Mouse (Mus musculus) CH12.LX (cell line): Measurements from ENCODE around the gene Rpl21. TPM values are rescaled to one million over a fixed set of nuclear protein-coding genes. Genes with fewer than 3 reads are reported as not detected.

ENCODE experiments used
- DNase-seq: peaks from one replicate; pipeline ENCODE4 v3.0.0-alpha.2; 2013; ENCODE audit errors: extremely low read depth
- H3K27ac ChIP-seq: 2 replicates; pipeline ENCODE4 v1.5.1; 2012; ENCODE audit warnings: low read depth, mild to moderate bottlenecking, control low read depth, moderate library complexity; ENCODE audit not compliant: insufficient read depth
- H3K27me3 ChIP-seq: replicated peaks from 2 replicates; pipeline ENCODE3; 2012; ENCODE audit warnings: inconsistent platforms
- H3K36me3 ChIP-seq, 2 experiments: replicated peaks in 1 of 2; 2 replicates each; pipeline versions ENCODE3 to v1.6.1; 2012; ENCODE audit warnings: inconsistent platforms in 1 of 2, low read length in 1 of 2, mild to moderate bottlenecking in 1 of 2, mixed read lengths in 1 of 2, moderate library complexity in 1 of 2; ENCODE audit not compliant: control insufficient read depth in 1 of 2, insufficient read depth in 1 of 2
- H3K4me1 ChIP-seq, 2 experiments: 2 replicates each; pipeline ENCODE4 v1.6.1; 2012; ENCODE audit warnings: inconsistent platforms in 1 of 2, moderate library complexity in 1 of 2; ENCODE audit not compliant: insufficient read depth in 2 of 2, control insufficient read depth in 1 of 2
- H3K4me2 ChIP-seq: 2 replicates; pipeline ENCODE4 v1.6.1; 2012; ENCODE audit warnings: low read depth, mild to moderate bottlenecking, control low read depth; ENCODE audit not compliant: poor library complexity, insufficient read depth, severe bottlenecking
- H3K4me3 ChIP-seq, 3 experiments: fragments of 150-350 bp in 1 of 3; sonication (generic) in 1 of 3; replicated peaks in 1 of 3; 2 replicates each; pipeline versions ENCODE3 to v1.5.1; 2011 to 2012; ENCODE audit warnings: low read depth in 2 of 3, low read length in 2 of 3, mild to moderate bottlenecking in 2 of 3, moderate library complexity in 2 of 3, control low read depth in 1 of 3, improper control_type of control experiment in 1 of 3, inconsistent platforms in 1 of 3, mixed read lengths in 1 of 3; ENCODE audit not compliant: poor library complexity in 1 of 3
- H3K79me2 ChIP-seq: replicated peaks from 2 replicates; pipeline ENCODE4 v1.6.1; 2012; ENCODE audit warnings: mild to moderate bottlenecking, moderate library complexity; ENCODE audit not compliant: control insufficient read depth, poor library complexity, insufficient read depth, severe bottlenecking; ENCODE audit errors: extremely low read depth
- H3K9ac ChIP-seq: 2 replicates; pipeline ENCODE4 v1.6.1; 2012; ENCODE audit warnings: low read depth, mild to moderate bottlenecking, control low read depth, moderate library complexity; ENCODE audit not compliant: insufficient read depth
- H3K9me3 ChIP-seq: replicated peaks from 2 replicates; pipeline ENCODE3; 2012; ENCODE audit warnings: low read length, inconsistent platforms, mixed read lengths
- BHLHE40 ChIP-seq: IDR thresholded peaks from 2 replicates; pipeline ENCODE4 v1.6.1; 2011; ENCODE audit warnings: mild to moderate bottlenecking, low read depth, low read length, improper control_type of control experiment
- CHD2 ChIP-seq: IDR thresholded peaks from 2 replicates; pipeline ENCODE4 v1.6.1; 2011; ENCODE audit warnings: low read length, improper control_type of control experiment
- CTCF ChIP-seq, 2 experiments: IDR thresholded peaks in 1 of 2; conservative IDR thresholded peaks in 1 of 2; 2 replicates each; pipeline ENCODE4 v1.5.1; 2011 to 2012; ENCODE audit warnings: low read depth in 2 of 2, low read length in 2 of 2, improper control_type of control experiment in 1 of 2, inconsistent platforms in 1 of 2, mild to moderate bottlenecking in 1 of 2, moderate library complexity in 1 of 2
- E2F4 ChIP-seq: IDR thresholded peaks from 2 replicates; pipeline ENCODE4 v1.6.1; 2011; ENCODE audit warnings: low read depth, low read length, improper control_type of control experiment; ENCODE audit not compliant: insufficient replicate concordance
- ELF1 ChIP-seq: IDR thresholded peaks from 2 replicates; pipeline ENCODE4 v1.6.1; 2014; ENCODE audit warnings: low read depth, mild to moderate bottlenecking, inconsistent platforms, low read length, improper control_type of control experiment
- EP300 ChIP-seq: IDR thresholded peaks from 2 replicates; pipeline ENCODE4 v1.6.1; 2011; ENCODE audit warnings: low read length, improper control_type of control experiment
- ETS1 ChIP-seq: conservative IDR thresholded peaks from 2 replicates; pipeline ENCODE4 v1.6.1; 2012; ENCODE audit warnings: low read depth, mild to moderate bottlenecking, inconsistent platforms, low read length, improper control_type of control experiment, moderate library complexity
- GABPA ChIP-seq: IDR thresholded peaks from 2 replicates; pipeline ENCODE4 v1.6.1; 2012; ENCODE audit warnings: low read depth, low read length, improper control_type of control experiment, inconsistent platforms; ENCODE audit not compliant: insufficient replicate concordance
- HCFC1 ChIP-seq: IDR thresholded peaks from 2 replicates; pipeline ENCODE4 v1.6.1; 2012; ENCODE audit warnings: low read depth, mild to moderate bottlenecking, inconsistent platforms, low read length, improper control_type of control experiment
- IRF4 ChIP-seq: IDR thresholded peaks from 2 replicates; pipeline ENCODE4 v1.6.1; 2014; ENCODE audit warnings: low read depth, mild to moderate bottlenecking, inconsistent platforms, low read length, improper control_type of control experiment
- JUND ChIP-seq: conservative IDR thresholded peaks from 2 replicates; pipeline ENCODE4 v1.6.1; 2011; ENCODE audit warnings: low read depth, low read length, improper control_type of control experiment
- KAT2A ChIP-seq: IDR thresholded peaks from 2 replicates; pipeline ENCODE4 v1.6.1; 2012; ENCODE audit warnings: low read length, improper control_type of control experiment, inconsistent platforms; ENCODE audit not compliant: insufficient replicate concordance
- MAX ChIP-seq: IDR thresholded peaks from 2 replicates; pipeline ENCODE4 v1.6.1; 2011; ENCODE audit warnings: low read length, improper control_type of control experiment
- MAZ ChIP-seq: IDR thresholded peaks from 2 replicates; pipeline ENCODE4 v1.6.1; 2012; ENCODE audit warnings: low read depth, mild to moderate bottlenecking, inconsistent platforms, low read length, improper control_type of control experiment, moderate library complexity
- MEF2A ChIP-seq: IDR thresholded peaks from 2 replicates; pipeline ENCODE4 v1.6.1; 2014; ENCODE audit warnings: low read depth, mild to moderate bottlenecking, inconsistent platforms, low read length, improper control_type of control experiment, borderline replicate concordance
- MXI1 ChIP-seq: IDR thresholded peaks from 2 replicates; pipeline ENCODE4 v1.6.1; 2011; ENCODE audit warnings: mild to moderate bottlenecking, low read depth, low read length, improper control_type of control experiment
- MYC ChIP-seq: IDR thresholded peaks from 2 replicates; pipeline ENCODE4 v1.6.1; 2011; ENCODE audit warnings: low read depth, mild to moderate bottlenecking, improper control_type of control experiment, low read length
- NELFE ChIP-seq: IDR thresholded peaks from 2 replicates; pipeline ENCODE4 v1.6.1; 2011; ENCODE audit warnings: low read depth, low read length, improper control_type of control experiment
- NRF1 ChIP-seq: IDR thresholded peaks from 2 replicates; pipeline ENCODE4 v1.6.1; 2014; ENCODE audit warnings: low read depth, mild to moderate bottlenecking, inconsistent platforms, low read length, improper control_type of control experiment, moderate library complexity
- PAX5 ChIP-seq: IDR thresholded peaks from 2 replicates; pipeline ENCODE4 v1.6.1; 2012; ENCODE audit warnings: low read length, inconsistent platforms, mixed read lengths
- POLR2A ChIP-seq: IDR thresholded peaks from 2 replicates; pipeline ENCODE4 v1.6.1; 2011; ENCODE audit warnings: low read depth, mild to moderate bottlenecking, improper control_type of control experiment, low read length
- POLR2AphosphoS2 ChIP-seq: IDR thresholded peaks from 2 replicates; pipeline ENCODE4 v1.6.1; 2011; ENCODE audit warnings: low read depth, low read length, improper control_type of control experiment
- RAD21 ChIP-seq: IDR thresholded peaks from 2 replicates; pipeline ENCODE4 v1.6.1; 2011; ENCODE audit warnings: low read depth, mild to moderate bottlenecking, low read length, improper control_type of control experiment, moderate library complexity
- RCOR1 ChIP-seq: conservative IDR thresholded peaks from 2 replicates; pipeline ENCODE4 v1.6.1; 2012; ENCODE audit warnings: low read depth, mild to moderate bottlenecking, inconsistent platforms, low read length, improper control_type of control experiment
- SIN3A ChIP-seq: IDR thresholded peaks from 2 replicates; pipeline ENCODE4 v1.6.1; 2012; ENCODE audit warnings: low read length, improper control_type of control experiment, inconsistent platforms
- SMC3 ChIP-seq: IDR thresholded peaks from 2 replicates; pipeline ENCODE4 v1.6.1; 2011; ENCODE audit warnings: low read depth, low read length, improper control_type of control experiment
- TBP ChIP-seq: conservative IDR thresholded peaks from 2 replicates; pipeline ENCODE4 v1.6.1; 2011; ENCODE audit warnings: low read depth, low read length, improper control_type of control experiment
- TCF12 ChIP-seq: IDR thresholded peaks from 2 replicates; pipeline ENCODE4 v1.6.1; 2014; ENCODE audit warnings: low read depth, mild to moderate bottlenecking, inconsistent platforms, low read length, improper control_type of control experiment
- UBTF ChIP-seq: IDR thresholded peaks from 2 replicates; pipeline ENCODE4 v1.6.1; 2012; ENCODE audit warnings: low read depth, mild to moderate bottlenecking, inconsistent platforms, low read length, improper control_type of control experiment, moderate library complexity
- USF1 ChIP-seq: IDR thresholded peaks from 2 replicates; pipeline ENCODE4 v1.6.1; 2014; ENCODE audit warnings: low read depth, mild to moderate bottlenecking, inconsistent platforms, low read length, improper control_type of control experiment
- USF2 ChIP-seq: conservative IDR thresholded peaks from 2 replicates; pipeline ENCODE4 v1.6.1; 2011; ENCODE audit warnings: low read depth, low read length, improper control_type of control experiment
- ZC3H11A ChIP-seq: IDR thresholded peaks from 2 replicates; pipeline ENCODE4 v1.6.1; 2012; ENCODE audit warnings: low read depth, mild to moderate bottlenecking, inconsistent platforms, low read length, improper control_type of control experiment
- ZKSCAN1 ChIP-seq: IDR thresholded peaks from 2 replicates; pipeline ENCODE4 v1.6.1; 2012; ENCODE audit warnings: low read depth, inconsistent platforms, low read length, improper control_type of control experiment, borderline replicate concordance
- ZMIZ1 ChIP-seq: IDR thresholded peaks from 2 replicates; pipeline ENCODE4 v1.6.1; 2012; ENCODE audit warnings: low read depth, mild to moderate bottlenecking, inconsistent platforms, low read length, improper control_type of control experiment
- ZNF384 ChIP-seq: IDR thresholded peaks from 2 replicates; pipeline ENCODE4 v1.6.1; 2012; ENCODE audit warnings: low read depth, low read length, improper control_type of control experiment, inconsistent platforms
- dilution Hi-C: fragments of 300-500 bp; cut with MboI; formaldehyde crosslinking; loops from 2 replicates; pipeline ENCODE4 v1.14.3; 2020; ENCODE audit warnings: low sequenced_read_pairs; ENCODE audit not compliant: extremely low pct_unique_long_range_greater_than_20kb, extremely low pct_ligation_motif_present
- in situ Hi-C: fragments of 300-500 bp; cut with MboI; formaldehyde crosslinking; loops from 3 replicates; pipeline ENCODE4 v1.14.3; 2019; ENCODE audit warnings: low sequenced_read_pairs, low pct_ligation_motif_present, low pct_unique_long_range_greater_than_20kb, mixed read lengths
- polyA plus RNA-seq: library from polyadenylated mRNA; unstranded; fragments of >175 nt; gene quantifications from 2 replicates; pipeline ENCODE4 v1.2.1, GENCODE M21; 2012; ENCODE audit warnings: low read depth; ENCODE audit not compliant: insufficient read length
- total RNA-seq, 2 experiments: library from RNA; depleted of rRNA; stranded (reverse); fragments of 300-350 nt in 1 of 2; fragments of >200 nt in 1 of 2; gene quantifications; 2 replicates each; pipeline ENCODE4 v1.2.3; 2012 to 2014

The Rpl21 gene
- total and polyA plus RNA-seq, 3 experiments, result 300 to 1,240 (median 716) TPM

DNA sequence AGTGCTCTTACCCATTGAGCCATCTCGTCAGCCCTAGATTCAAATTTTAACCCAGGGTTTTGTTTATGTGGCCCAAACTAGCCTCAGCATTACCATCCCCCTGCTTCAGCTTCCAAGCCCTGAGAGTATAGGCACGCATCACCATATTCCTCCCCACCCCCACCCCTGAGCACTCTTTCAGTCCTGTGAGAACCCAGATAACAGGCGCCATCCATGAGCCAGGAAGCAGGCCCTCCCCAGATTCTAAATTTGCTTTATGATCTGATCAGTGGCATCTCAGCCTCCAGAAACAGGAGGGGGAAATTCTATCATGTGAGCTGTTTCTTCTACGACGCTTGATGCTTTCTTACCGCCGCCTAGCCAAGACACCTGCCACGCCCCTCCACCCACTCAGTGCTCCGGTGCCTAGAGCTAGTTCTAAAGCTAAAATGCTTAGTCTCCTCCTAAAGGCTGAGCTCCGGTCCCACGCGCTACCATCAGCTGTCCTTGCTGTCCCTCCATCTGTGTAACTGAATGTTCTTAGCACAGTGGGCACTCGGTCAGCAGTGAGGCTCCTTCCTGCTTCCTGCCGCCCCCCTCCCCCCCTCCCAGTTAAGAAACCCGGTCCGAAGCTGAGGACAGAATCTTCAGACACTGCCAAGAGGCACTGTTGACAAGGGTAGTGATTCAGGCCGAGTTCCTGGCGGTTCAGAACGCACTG lies 34.7 kb downstream of the Rpl21 start:
- dilution Hi-C loops (no loop called here), in situ Hi-C loops (loop anchor here (25.0 kb wide), 1 partner anchor 180 kb away; no protein-coding TSS in a partner anchor)
- Histone ChIP-seq H3K36me3 (no peaks in the 10 kb centered on the region), H3K27ac (no peak overlapping the region), H3K4me3 (no peak overlapping the region), H3K27me3 (no peaks in the 10 kb centered on the region), H3K9me3 (peaks cover 17% of the 10 kb centered on the region), H3K9ac (no peak overlapping the region), H3K4me2 (no peak overlapping the region), H3K4me1 (peaks cover 10 to 16% of the 10 kb centered on the region in 2 experiments), H3K79me2 (no peaks in the 10 kb centered on the region)
- TF ChIP-seq MEF2A, result 0 out of 2 replicates have a peak, but pooled peaks have one; percentile 34
- no peak for TF ChIP-seq IRF4
- no peak for TF ChIP-seq POLR2A
- no peak for TF ChIP-seq NELFE
- TF ChIP-seq RAD21, result no peak
- TF ChIP-seq JUND, result no peak
- no peak for TF ChIP-seq POLR2AphosphoS2
- TF ChIP-seq ELF1, result no peak
- peak; percentile 28; the same call in 1 of the 2 replicates for TF ChIP-seq ETS1
- TF ChIP-seq TBP, result 0 out of 2 replicates have a peak, but pooled peaks have one; percentile 72
- no peak for TF ChIP-seq MYC
- no peak for TF ChIP-seq USF1
- no peak for TF ChIP-seq NRF1
- no peak for TF ChIP-seq MXI1
- no peak for TF ChIP-seq HCFC1
- TF ChIP-seq TCF12, result no peak
- no peak for TF ChIP-seq PAX5
- no peak for TF ChIP-seq RCOR1
- no peak for TF ChIP-seq KAT2A
- no peak for TF ChIP-seq USF2
- no peak for TF ChIP-seq CTCF (conservative IDR thresholded peaks at IDR 0.05 in 1 of 2, IDR thresholded peaks at IDR 0.05 in 1 of 2; ENCODE audit: low read depth in 2 of 2, low read length in 2 of 2)
- TF ChIP-seq BHLHE40, result no peak; the same call in 1 of the 2 replicates
- TF ChIP-seq UBTF, result no peak
- no peak for TF ChIP-seq EP300
- TF ChIP-seq ZC3H11A, result no peak
- no peak for TF ChIP-seq E2F4
- TF ChIP-seq CHD2, result peak; percentile 35; the same call in 1 of the 2 replicates
- no peak for TF ChIP-seq ZMIZ1
- no peak for TF ChIP-seq ZNF384
- TF ChIP-seq MAX, result peak; percentile 55; the same call in 1 of the 2 replicates
- TF ChIP-seq ZKSCAN1, result no peak
- no peak for TF ChIP-seq SIN3A
- no peak for TF ChIP-seq SMC3
- no peak for TF ChIP-seq MAZ
- no peak for TF ChIP-seq GABPA
- DNase-seq, result peak; percentile 54
